Comparison of ENCODE assay signal across 11 mouse cellular contexts in the genomic region with DNA sequence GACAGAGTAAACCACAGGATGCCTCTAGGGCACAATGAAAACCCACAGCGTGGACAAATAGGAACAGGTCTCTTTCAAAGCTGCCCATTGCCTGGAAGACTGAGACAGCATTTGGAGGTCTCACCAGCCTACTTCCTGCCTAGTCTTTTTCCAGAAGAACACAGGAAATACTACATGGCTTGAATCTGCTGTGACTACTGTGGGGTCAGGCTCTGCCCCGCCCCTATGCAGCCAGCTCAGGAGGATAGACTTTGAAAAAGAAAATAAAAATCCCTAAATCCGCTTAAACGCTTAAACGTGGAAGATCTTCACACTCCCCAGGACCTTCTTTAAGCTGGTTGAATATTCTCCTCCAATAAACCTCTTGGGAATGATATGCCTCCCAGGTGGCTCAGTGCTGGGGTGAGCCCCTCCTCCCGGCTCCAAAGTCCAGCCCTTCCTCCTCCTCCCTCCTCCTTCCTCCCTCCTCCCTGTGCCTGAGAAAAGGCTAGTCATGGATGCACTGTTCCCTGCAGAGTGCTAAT. TPM values are rescaled to one million over a fixed set of nuclear protein-coding genes. Genes with fewer than 3 reads are reported as not detected.
A peak's percentile ranks its signal among the peaks of the same experiment; 100 is the strongest.
DNase-seq lines count a peak whose midpoint lies in the region; ATAC-seq and TF ChIP-seq lines count a peak whose summit lies in the region.
"Had no signal": no experiment of that assay in that cellular context is flagged by ENCODE, and none has a peak within 500 bp of the region (broad histone marks: within the 10 kb centered on the region; RNA-seq: fewer than 3 reads in every experiment).

No protein-coding gene starts in this region.

- H3K27me3 ChIP-seq in hindbrain, embryonic 16.5 days (replicated peaks; ENCODE audit: control insufficient read depth, insufficient read depth, low read length), result no peaks in the 10 kb centered on the region
- H3K27me3 ChIP-seq in hindbrain, embryonic 14.5 days (ENCODE audit: control insufficient read depth, insufficient read depth, low read length), result no peaks in the 10 kb centered on the region
- H3K27me3 ChIP-seq in kidney, embryonic 14.5 days (ENCODE audit: control insufficient read depth, insufficient read depth, low read length), result no peaks in the 10 kb centered on the region
- H3K27me3 ChIP-seq in myocyte (ENCODE audit: control insufficient read depth, insufficient read depth, insufficient read length), result no peaks in the 10 kb centered on the region

- WGBS in hindbrain, embryonic 16.5 days, result 17% methylated on average over 6 of the region's 6 CpGs
- WGBS in hindbrain, embryonic 14.5 days, result 25% methylated on average over 6 of the region's 6 CpGs
- WGBS in kidney, embryonic 14.5 days, result 19% methylated on average over 6 of the region's 6 CpGs

- DNase-seq in hindbrain, embryonic 14.5 days (ENCODE audit: low spot score), result no peak
- peak; percentile 19 for DNase-seq in embryo, embryonic 11 days
- DNase-seq in gastrocnemius, postnatal 4 days (ENCODE audit: low spot score in 2 of 2), result no peak
- DNase-seq in gastrocnemius, adult 8-10 months (ENCODE audit: low spot score in 2 of 2), result no peak
- no peak for DNase-seq in layer of hippocampus, adult 8-10 months (ENCODE audit: low spot score in 2 of 2)
- DNase-seq: cerebellum, postnatal 25 days; right cerebral cortex, postnatal 14 days had no signal

- no peak overlapping the region for H3ac ChIP-seq in myocyte (ENCODE audit: control insufficient read depth, insufficient read length)

- H3K4me3 ChIP-seq in hindbrain, embryonic 16.5 days (ENCODE audit: low read length), result no peak overlapping the region
- no peak overlapping the region for H3K4me3 ChIP-seq in hindbrain, embryonic 14.5 days (replicated peaks; ENCODE audit: low read length)
- H3K4me3 ChIP-seq in kidney, embryonic 14.5 days (ENCODE audit: low read length), result no peak overlapping the region
- no peak overlapping the region for H3K4me3 ChIP-seq in myocyte

- no peaks in the 10 kb centered on the region for H3K9me3 ChIP-seq in hindbrain, embryonic 16.5 days (ENCODE audit: control insufficient read depth, low read length)
- H3K9me3 ChIP-seq in hindbrain, embryonic 14.5 days (ENCODE audit: control insufficient read depth, low read length), result no peaks in the 10 kb centered on the region
- H3K9me3 ChIP-seq in kidney, embryonic 14.5 days (ENCODE audit: control insufficient read depth, low read length), result no peaks in the 10 kb centered on the region

- H3K9ac ChIP-seq in hindbrain, embryonic 16.5 days (ENCODE audit: low read depth, low read length), result no peak overlapping the region
- H3K9ac ChIP-seq in hindbrain, embryonic 14.5 days, result no peak overlapping the region
- H3K9ac ChIP-seq in kidney, embryonic 14.5 days (ENCODE audit: low read depth, low read length), result no peak overlapping the region
- H3K9ac ChIP-seq: liver, embryonic 14.5 days had no signal

- no peak overlapping the region for H3K4me2 ChIP-seq in hindbrain, embryonic 16.5 days (ENCODE audit: low read length)
- H3K4me2 ChIP-seq in hindbrain, embryonic 14.5 days (replicated peaks), result no peak overlapping the region
- no peak overlapping the region; the same call in 1 of the 2 replicates for H3K4me2 ChIP-seq in kidney, embryonic 14.5 days (replicated peaks; ENCODE audit: low read depth, low read length)
- peak overlapping the region; percentile 73 for H3K4me2 ChIP-seq in myocyte (ENCODE audit: low read depth)

- no peak overlapping the region for H3K27ac ChIP-seq in hindbrain, embryonic 16.5 days (ENCODE audit: low read depth, low read length)
- H3K27ac ChIP-seq in hindbrain, embryonic 14.5 days, result no peak overlapping the region
- H3K27ac ChIP-seq in kidney, embryonic 14.5 days (ENCODE audit: low read depth, low read length), result no peak overlapping the region
- H3K27ac ChIP-seq: liver, embryonic 14.5 days had no signal

- peak; percentile 40 for ATAC-seq in hindbrain, embryonic 16.5 days
- ATAC-seq in hindbrain, embryonic 14.5 days (ENCODE audit: low FRiP score), result no peak
- peak; percentile 85; the same call in 1 of the 2 replicates for ATAC-seq in kidney, embryonic 14.5 days (ENCODE audit: low FRiP score, low TSS enrichment)

- H3K4me1 ChIP-seq in hindbrain, embryonic 16.5 days (ENCODE audit: control insufficient read depth, insufficient read depth, low read depth, low read length), result peaks cover 8% of the 10 kb centered on the region
- H3K4me1 ChIP-seq in hindbrain, embryonic 14.5 days (replicated peaks; ENCODE audit: control insufficient read depth, insufficient read depth, low read length), result 0 out of 2 replicates have a peak, but pooled peaks cover 22% of the 10 kb centered on the region
- H3K4me1 ChIP-seq in kidney, embryonic 14.5 days (ENCODE audit: control insufficient read depth, insufficient read depth, low read length), result peaks cover 13% of the 10 kb centered on the region; the same call in 1 of the 2 replicates

- TF ChIP-seq POLR2A in myocyte (IDR thresholded peaks at IDR 0.05; ENCODE audit: insufficient read length, low read depth), result no peak

- H3K79me2 ChIP-seq in myocyte (ENCODE audit: control insufficient read depth, insufficient read depth), result no peaks in the 10 kb centered on the region

- no peaks in the 10 kb centered on the region for H3K36me3 ChIP-seq in hindbrain, embryonic 16.5 days (ENCODE audit: control insufficient read depth, insufficient read depth, low read length)
- no peaks in the 10 kb centered on the region for H3K36me3 ChIP-seq in hindbrain, embryonic 14.5 days (replicated peaks; ENCODE audit: control insufficient read depth, insufficient read depth)
- H3K36me3 ChIP-seq in kidney, embryonic 14.5 days (ENCODE audit: control insufficient read depth, insufficient read depth, low read length), result no peaks in the 10 kb centered on the region
- no peaks in the 10 kb centered on the region for H3K36me3 ChIP-seq in myocyte (ENCODE audit: control insufficient read depth, insufficient read depth)

TF ChIP-seq in myocyte, 11 proteins besides CTCF, POLR2A, EP300 and RAD21:
- no peak for TF ChIP-seq MYOG (IDR thresholded peaks at IDR 0.05; ENCODE audit: control insufficient read depth in 1 of 3, insufficient read depth in 1 of 3, insufficient read length in 2 of 3, low read depth in 2 of 3)

RNA-seq across cellular contexts. Expression of a gene that starts 15.0 kb away (rescaled TPM):
- polyA plus RNA-seq in hindbrain, embryonic 16.5 days (2015; fragmentation: Nextera tagmentation; extraction: Ambion mirVana), result 1,116 and 1,219 TPM in 2 replicates
- polyA plus RNA-seq in hindbrain, embryonic 14.5 days (2014; fragmentation: Nextera tagmentation; extraction: Ambion mirVana), result 939 and 1,013 TPM in 2 replicates
- polyA plus RNA-seq in kidney, embryonic 14.5 days (2014; fragmentation: Nextera tagmentation; extraction: Ambion mirVana), result 4.7 and 5.0 TPM in 2 replicates
- 8.0 TPM for polyA plus RNA-seq in myocyte (2012; fragmentation: generic; extraction: Trizol)
- 10 to 100 TPM; 24.6 to 26.4 TPM for total RNA-seq in gastrocnemius, postnatal 4 days (2021)
- 10 to 100 TPM; 70.3 to 90.9 (median 79.7) TPM for total RNA-seq in gastrocnemius, adult 8-10 months (2022)
- 100 to 1,000 TPM; 300 to 367 (median 345) TPM for total RNA-seq in layer of hippocampus, adult 8-10 months (2022)

Comparison
In these comparisons a context has a peak if more than half of its experiments do, and no peak if none do; other contexts are left out.
1. RNA of a gene that starts 15.0 kb away (polyA plus RNA-seq): 1,116 to 1,219 TPM in hindbrain, embryonic 16.5 days and 939 to 1,013 TPM in hindbrain, embryonic 14.5 days; 8.0 TPM in myocyte (single experiment) and 4.7 to 5.0 TPM in kidney, embryonic 14.5 days; every median in the first group is over 100 times any median in the second.